Mouse (Mus musculus) kidney, postnatal 36 days (tissue): Measurements from ENCODE around the gene Rrp1.
A peak's percentile ranks its signal among the peaks of the same experiment; 100 is the strongest.

Experiments used
- DNase-seq, 2 experiments: peaks; one replicate each; pipeline ENCODE4 v3.0.0; 2021 to 2022; ENCODE audit warnings: mixed read lengths in 2 of 2

Gene Rrp1

GRCm38 (mm10) chr10:78412319-78413151 is at the start of gene Rrp1:
Gene Rrp1 (minus strand): TSS chr10:78413043.
- peak; percentile 94 to 95 for DNase-seq

GRCm38 (mm10) chr10:78461767-78462166 is 48.9 kb upstream of the Rrp1 start:
- DNase-seq = no peak

GRCm38 (mm10) chr10:78460463-78460862 is 47.6 kb upstream of the Rrp1 start:
- peak; percentile 62 to 73 for DNase-seq

DNA sequence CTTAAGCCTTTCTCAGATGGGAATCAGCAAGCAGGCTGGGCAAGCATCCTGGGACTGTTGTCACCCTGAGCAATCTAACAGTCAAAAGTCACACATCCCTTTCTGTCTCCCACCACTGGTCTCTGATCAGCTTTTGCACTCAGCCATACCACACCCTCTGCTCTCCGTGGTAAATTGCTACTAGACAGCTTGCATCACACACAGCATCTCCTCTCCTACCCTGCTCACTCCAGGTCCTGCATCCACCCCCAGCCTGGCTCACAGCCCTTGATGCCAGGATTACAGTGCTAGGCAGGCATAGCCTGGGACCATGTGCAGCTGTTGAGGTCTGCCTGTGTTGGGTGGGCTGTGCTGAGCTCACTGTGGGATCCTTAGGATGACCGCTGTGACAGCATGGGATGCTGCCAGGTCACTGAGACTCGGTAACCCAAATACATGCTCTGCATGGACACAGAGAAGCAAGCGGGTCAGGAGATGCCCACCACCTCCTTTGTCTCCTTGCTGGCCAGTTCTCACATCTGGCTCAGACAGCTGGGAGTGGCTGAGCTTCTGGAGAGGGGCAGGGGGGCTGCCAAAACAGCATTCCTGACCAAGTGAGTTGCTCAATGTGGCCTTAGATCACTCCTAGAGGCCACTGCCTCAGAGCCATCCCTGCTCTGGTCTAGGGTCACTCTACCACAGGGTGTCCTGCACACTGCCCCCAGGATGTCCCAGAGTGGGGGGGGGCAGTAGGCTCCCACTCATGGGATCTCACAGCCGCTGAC is 45.7 kb upstream of the Rrp1 start:
- no peak for DNase-seq

DNA sequence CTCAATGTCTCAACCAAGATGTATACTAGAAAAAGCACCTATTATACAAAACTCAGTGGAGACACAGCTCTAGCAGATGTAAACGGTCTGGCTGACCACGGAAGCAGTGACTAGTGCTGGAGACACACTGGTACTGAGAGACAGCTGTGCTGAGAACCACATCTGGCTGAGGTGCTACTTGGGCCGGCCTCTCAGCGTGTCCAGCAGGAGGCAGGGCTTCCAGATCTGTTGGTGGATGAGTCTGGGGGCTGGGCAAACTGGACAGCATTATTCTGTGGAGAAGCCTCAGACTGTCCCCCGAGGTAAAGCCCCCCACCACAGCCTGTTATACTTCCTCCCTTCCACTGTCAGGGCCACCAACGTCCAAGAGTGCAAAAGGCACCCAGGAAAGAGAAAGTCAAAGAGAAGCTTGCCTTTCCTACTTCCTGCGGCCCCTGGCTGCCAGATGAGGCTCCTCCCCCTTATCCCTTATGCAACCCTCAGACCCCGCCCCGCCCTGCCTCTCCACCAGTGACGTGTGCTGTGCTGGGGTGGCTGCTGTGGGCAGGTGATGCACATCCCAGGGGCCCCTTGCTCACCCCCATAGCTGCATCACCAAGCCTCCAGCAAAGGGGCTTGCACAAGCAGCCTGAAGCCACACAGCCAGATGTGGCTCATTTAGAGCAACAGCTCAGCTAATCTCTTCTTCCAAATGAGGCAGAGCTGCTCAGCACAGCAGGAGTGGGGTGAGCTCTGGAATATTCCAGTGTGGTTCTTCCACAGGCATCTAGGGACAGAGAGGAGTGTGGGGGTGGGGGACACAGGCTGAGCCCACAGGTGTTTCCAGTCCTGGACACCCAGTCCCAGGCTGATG is 44.9 kb upstream of the Rrp1 start:
- peak; percentile 64 to 80 for DNase-seq

DNA sequence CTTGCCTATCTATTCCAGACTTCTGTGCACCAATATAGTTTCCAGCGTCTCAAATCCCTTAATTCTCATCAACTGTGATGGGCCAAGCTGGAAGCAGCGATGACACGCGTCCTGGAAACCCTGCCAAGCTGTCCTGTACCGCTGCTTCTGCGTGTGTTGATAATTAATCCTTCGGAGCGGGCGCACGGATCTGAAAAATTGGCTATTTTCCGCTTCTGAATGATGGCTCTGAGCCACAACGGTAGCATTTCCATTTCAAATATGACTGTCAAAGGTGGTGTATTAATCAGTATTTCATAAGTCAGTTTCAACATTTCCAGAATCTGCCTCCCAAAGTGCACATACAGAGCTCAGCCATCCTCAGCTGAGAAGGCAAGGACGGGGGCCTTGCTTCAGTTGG is 43.9 kb upstream of the Rrp1 start:
- DNase-seq = peak in 1 of 2 experiments; percentile 45

GRCm38 (mm10) chr10:78452641-78453040 is 39.8 kb upstream of the Rrp1 start:
- no peak for DNase-seq

GRCm38 (mm10) chr10:78450761-78451160 is 37.9 kb upstream of the Rrp1 start:
- DNase-seq = no peak

DNA sequence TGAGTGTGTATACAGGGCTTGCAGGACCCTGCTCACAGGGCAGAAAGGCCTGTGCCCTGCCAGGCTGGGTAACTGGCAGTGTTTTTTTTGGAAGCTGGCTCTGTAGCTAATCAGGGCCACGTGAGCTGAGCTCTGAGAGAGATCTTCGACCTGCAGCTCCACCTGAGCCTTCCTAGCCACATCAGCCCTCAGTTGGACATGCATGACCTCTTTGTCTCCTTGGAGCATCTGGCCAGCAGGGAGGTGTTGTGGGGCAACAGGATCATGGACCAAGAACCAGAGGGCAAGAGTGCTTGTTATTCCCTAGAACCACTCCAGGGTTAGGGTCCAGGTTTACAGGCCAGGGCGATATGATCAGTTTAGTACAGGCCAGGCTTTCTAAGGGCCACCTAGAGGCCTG is 34.6 kb upstream of the Rrp1 start:
- peak; percentile 42 to 60 for DNase-seq

DNA sequence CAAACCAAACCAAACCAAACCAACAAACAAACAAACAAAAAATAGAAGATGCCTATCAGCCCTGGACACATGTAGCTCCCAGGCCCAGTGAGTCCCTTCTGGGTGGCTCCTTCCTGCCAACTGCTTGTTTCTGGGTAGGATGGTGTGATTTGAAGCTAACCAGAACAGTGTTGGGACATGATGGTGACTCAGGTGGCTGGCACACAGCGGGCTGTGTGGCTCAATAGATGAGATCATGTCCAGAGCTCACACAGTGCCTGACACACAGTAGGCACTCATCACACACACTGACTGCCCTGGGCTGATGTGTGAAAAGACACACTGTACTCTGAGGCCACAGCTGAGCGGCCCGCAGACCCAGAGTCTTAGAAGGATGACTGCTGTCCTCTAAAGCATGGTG is 33.4 kb upstream of the Rrp1 start:
- DNase-seq = no peak

GRCm38 (mm10) chr10:78442292-78442691 is 29.4 kb upstream of the Rrp1 start:
- DNase-seq = no peak

GRCm38 (mm10) chr10:78441606-78442005 is 28.8 kb upstream of the Rrp1 start:
- no peak for DNase-seq

GRCm38 (mm10) chr10:78440812-78441211 is 28.0 kb upstream of the Rrp1 start:
- DNase-seq = peak in 1 of 2 experiments; percentile 64

DNA sequence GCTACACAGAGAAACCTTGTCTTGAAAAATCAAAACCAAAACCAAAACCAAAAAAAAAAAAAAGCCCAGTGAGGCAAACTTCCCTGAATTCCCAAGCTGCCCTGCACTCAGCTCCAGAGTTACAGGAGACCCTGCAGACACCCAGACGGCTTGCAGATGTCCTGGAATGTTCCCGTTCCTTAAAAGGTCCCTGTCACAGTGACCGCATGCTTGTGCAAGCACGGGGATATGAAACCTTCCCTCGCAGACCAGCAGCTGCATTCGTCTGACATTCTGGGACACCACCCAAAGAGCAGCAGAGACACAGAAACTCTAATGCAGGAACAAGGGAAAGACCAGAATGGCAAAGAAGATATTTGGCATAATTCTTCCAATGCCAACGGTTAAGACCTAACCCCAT is 27.1 kb upstream of the Rrp1 start:
- no peak for DNase-seq

GRCm38 (mm10) chr10:78439550-78439949 is 26.7 kb upstream of the Rrp1 start:
- DNase-seq = peak in 1 of 2 experiments; percentile 55

- peak; percentile 68 to 92 for DNase-seq
Measured at GRCm38 (mm10) chr10:78438094-78438493, 25.3 kb upstream of the Rrp1 start.

DNA sequence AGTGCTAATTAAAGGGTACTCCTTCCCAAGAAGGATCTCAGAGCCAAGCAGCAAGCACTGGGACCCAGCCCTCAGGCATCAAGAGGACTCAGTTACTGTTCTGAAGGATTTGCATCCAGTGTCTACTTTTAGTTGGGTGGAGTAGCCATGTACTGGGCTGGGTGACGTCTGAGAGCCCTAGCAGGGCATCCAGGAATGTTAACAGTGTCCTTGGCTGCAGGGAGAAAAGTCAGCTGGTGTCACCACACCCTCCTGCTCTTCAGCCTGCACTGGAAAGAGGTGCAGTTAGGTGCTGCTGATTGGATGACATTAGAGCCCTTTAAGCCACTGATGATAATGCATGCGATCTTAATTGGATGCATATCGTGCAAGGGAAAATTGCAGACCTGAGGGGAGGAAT is 20.0 kb upstream of the Rrp1 start:
- DNase-seq = no peak

DNA sequence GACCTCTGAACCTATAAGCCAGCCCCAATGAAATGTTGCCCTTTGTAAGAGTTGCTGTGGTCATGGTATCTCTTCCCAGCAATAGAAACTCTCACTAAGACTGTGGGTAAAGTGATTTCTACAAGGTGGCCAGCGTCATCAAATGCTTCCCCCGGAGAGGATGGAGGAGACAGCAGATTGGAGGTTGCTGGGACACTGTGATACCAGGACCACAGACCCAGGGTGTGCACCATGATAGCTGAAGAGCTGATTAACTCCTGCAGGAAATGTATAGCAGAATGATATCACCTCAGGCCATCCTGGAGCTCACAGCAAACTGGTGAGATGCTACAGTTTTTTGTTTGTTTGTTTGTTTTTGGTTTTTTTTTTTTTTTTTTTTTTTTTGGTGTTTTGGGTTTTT is 16.9 kb upstream of the Rrp1 start:
- no peak for DNase-seq

- DNase-seq = no peak
Measured at GRCm38 (mm10) chr10:78429180-78429579, 16.3 kb upstream of the Rrp1 start.

DNA sequence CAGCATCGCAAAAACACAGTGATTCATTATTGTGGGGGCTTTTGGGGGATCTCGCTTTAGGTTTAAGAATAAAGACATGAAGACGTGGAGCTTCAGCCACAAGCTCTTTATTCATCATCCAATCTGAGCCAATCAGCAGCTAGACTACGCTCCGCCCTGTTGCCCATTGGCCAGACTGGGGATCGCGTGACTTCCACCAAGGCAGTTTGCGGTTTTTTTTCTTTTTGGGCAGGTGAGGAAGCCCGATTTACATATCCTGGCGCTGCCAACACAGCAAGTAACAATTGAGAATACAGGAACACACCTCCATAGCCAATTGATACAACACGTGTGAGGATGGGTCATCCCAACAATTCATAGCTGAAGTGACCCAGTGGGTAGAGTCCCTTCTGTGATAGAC is 15.2 kb upstream of the Rrp1 start:
- DNase-seq = no peak

DNA sequence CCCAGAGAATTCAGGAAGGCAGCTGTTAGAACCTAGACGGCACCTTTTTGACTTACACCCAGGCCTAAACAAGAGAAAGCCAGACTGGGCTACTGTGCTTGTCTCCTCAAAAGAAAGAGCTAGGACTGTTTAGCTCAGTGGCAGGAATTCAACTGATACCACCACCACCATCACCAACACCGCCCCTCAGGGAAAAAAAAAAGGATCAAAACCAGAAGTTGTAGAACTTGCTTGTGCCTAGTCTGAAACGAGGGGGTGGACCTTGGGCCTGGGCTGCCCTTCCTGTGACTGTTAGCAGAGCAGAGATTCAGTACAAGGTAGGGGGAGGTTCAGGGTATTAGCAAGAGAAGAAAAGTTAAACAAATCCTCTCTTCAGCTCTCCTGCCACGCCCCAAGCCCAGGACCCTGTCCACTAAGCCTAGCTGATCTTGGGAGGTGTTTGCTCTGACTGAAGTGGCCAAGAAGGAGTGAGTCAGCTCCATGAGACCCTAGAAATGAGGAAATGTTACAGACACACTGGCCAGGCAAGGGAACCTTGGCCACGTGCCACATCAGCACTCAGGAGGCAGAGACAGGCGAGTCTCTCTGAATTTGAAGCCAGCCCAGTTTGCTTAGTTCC is 13.4 kb upstream of the Rrp1 start:
- DNase-seq = peak in 1 of 2 experiments; percentile 48

- DNase-seq = peak; percentile 85 to 94
Measured at GRCm38 (mm10) chr10:78425181-78426041, 12.6 kb upstream of the Rrp1 start, which contains the start of gene Cstb. Gene Cstb (plus strand): TSS chr10:78425669.
